Mouse (Mus musculus): ENCODE results near the gene Lancl2. TPM values are rescaled to one million over a fixed set of nuclear protein-coding genes. Genes with fewer than 3 reads are reported as not detected.

Gene Lancl2
- total RNA-seq, 2 experiments from 2014 or later, result 22.8 to 31.0 TPM

DNA sequence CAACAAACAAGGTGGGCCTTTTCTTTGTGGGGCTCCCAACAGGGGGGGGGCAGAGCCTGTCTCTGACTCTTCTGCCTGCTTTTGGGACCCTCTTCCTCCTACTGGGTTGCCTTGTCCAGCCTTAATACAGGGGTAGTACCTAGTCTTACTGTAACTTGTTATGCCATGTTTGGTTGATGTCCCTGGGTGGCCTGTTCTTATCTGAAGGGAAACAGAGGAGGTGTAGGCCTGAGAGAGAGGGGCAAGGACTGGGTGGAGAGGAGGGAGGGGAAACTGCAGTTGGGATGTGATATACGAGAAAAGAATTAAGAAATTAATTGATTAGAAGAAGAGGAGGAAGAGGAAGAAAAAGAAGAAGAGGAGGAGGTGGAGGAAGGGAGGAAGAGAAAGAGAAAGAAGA, 63.9 kb downstream of the Lancl2 start:
- ATAC-seq (replicated peaks; ENCODE audit: poor library complexity, severe bottlenecking), result no peak

DNA sequence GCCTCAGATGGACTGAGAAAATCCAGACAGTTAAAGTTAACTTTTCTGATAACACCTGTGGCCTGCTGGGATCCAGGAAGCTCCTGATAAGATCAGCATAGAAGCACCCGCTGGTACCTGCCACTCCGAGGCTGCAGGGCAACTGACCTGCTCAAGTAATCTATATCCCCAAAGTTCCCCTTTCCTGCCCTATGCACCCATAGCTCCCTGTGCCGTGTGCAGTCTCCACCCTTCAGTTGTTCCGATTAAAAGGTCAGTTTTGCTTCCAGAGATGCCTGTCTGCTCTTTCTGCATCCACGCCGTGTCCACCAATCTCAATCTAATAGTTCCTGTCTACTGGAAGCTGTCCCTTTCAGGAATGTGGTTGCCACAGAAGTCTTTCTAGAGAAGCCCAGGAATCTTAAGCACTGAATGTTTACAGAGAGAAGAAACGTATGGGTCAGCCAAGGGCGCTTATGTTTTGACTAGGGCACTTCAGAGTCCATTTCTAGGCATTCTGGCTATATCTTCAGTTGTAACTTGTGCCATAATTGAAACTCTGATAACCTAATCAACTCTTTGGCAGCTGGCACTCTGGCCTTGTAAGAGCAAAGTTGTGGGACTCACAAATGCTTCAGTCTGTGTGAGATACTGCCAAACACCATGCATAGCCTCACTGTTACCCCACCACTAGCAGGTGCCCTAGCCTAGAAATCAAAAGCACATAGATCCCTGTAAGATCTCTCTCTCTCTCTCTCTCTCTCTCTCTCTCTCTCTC, 65.0 kb downstream of the Lancl2 start:
- no peak for ATAC-seq (replicated peaks; ENCODE audit: poor library complexity, severe bottlenecking)

DNA sequence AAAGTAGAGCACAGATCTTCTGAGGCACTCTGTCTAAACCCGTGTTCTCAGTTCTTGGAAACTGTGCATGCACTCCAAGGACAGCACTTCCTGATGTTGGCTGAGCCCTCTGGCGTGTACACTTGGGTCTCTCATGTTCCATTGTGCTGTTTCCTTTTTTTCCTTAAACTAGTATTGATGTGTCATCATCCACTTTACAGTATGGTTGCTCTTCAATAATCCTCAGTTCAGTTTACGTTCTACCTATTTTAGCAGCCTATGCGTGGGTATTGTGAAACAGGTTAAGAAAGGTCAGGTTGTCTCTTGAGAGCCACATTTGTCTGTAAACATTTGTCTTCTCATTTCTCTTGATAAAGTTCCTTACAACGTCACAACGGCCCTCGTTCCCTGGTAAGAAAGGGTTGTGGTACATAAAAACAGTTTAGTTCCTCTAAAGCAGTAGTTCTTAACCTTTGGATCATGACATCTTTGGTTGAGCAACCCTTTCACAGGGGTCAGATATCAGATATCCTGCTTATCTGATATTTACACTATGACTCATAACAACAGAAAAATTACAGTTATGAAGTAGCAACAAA, 66.7 kb downstream of the Lancl2 start:
- ATAC-seq (replicated peaks; ENCODE audit: poor library complexity, severe bottlenecking), result peak; percentile 55

DNA sequence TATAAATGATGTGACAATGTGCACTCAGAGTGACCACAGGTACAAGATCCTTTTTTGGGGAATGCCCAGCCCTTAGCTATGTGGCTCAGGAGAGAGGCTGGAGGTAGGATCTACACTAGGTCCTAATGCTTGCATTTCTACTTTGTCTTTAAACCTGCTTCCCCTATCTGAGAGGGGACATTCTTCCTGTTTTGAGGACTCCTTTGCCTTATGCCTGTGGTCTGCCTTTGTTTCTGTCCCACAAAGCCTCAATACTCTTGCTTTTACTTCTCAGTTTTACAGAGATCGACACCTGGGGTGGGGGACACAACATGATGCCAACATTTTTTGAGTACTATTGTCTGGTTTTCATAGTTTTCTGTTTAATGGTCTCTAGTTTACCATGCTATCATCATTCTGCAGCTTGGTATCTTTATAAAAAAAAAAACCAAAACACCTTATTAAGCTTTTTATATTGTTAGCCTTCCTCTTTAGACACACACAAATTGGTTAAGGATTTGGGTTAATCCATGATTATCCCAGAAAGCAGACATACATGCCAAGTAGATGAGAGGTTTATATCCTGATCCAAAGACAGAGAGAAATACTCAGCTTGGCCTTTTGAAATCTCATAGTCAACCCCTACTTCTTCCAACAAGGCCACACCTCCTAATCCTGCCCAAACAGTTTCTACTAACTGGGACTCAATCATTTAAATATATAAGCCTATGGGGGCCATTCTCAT, 68.3 kb downstream of the Lancl2 start:
- ATAC-seq (replicated peaks; ENCODE audit: poor library complexity, severe bottlenecking), result peak; percentile 50

DNA sequence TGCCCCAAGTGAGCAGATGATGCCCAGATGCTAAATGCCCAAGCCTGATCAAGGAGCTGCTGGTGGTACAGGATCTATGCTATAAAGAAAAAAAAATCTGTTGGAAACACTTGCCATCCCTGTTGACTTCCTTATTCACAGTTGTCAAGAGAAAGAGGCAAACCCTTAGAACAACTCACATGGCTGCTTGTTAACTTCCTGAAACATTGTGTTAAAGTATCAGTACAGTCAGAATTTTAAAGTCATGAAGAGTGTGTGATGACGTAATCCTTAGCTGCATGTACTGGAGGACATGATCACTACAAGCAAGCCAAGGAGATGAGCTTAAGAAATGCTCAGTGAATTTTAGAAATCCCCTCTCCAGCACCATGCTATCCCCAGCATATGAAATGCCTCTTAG, 71.5 kb downstream of the Lancl2 start:
- ATAC-seq (replicated peaks; ENCODE audit: poor library complexity, severe bottlenecking), result peak; percentile 20

DNA sequence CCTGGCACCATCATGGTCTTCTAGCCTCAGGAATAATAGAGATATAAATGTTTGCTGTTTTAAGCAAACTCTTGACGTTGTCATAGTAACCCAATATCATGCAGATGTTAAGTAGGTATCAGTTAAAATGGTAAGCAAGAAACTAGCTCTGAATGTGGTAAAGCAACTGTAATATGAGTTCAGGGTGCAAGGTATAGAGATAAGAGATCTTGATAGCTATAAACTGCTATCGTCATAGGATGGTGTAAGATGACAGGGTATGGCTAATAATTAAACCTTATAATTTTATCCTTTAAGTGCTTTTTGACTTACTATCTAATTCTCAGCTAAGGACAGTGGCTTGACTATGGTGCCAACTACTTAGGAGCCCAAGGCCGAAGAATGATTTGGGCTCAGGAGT, 78.0 kb downstream of the Lancl2 start:
- ATAC-seq (replicated peaks; ENCODE audit: poor library complexity, severe bottlenecking), result no peak

DNA sequence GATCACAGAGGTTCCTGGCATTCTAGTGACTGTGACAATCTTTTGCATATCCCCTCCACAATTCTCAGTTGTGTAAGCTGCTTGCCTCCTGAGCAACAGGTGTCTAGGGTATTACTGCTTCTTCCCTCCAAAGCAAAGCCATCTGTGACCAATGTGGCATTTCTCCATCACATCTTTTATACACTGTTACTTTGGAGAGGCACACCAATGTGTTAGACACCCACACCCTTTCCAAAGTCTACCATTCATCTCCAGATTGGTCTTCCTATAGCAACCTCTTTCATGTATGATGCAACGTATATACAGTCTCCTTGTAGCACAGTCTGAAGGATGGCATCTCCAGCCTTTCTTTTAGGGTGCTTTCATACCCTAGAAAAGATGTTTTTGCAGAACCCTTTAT, 80.3 kb downstream of the Lancl2 start:
- ATAC-seq (replicated peaks; ENCODE audit: poor library complexity, severe bottlenecking), result no peak

DNA sequence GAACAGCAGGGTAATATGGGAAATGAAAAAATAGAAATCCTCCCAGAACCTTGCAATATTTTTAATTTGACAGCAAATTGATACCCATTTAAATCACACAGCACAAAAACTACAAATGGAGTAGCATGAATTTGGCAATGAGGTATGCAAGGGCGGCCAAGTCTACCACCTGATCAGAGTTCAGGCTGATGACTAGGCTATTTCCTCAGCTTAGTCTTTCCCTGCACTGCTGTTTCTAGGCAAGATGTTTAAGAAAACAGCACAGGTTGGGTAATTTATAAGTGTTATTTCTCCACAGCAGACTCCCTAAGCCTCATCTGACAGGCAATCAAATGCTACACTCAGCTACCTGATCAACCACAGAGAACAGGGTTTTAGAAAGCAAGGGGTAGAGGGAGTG, 81.9 kb downstream of the Lancl2 start:
- ATAC-seq (replicated peaks; ENCODE audit: poor library complexity, severe bottlenecking), result peak; percentile 30

DNA sequence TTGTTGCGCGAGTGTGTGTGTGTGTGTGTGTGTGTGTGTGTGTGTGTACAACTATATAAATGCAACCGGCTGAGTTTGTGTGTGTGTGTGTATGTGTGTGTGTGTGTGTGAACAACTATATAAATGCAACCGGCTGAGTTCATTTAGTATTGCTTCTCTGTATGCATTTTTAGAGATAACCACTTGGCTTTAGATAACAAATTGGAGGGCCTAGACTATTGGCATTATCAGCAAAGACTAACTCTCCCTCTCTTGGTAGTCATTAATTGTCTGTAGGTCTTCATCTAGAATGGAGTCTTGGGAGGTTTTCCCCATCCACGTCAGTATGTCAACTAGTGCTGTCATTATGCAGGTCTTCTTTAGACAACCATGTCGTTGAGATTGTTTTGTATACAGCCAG, 85.0 kb downstream of the Lancl2 start:
- no peak for ATAC-seq (replicated peaks; ENCODE audit: poor library complexity, severe bottlenecking)

Other genes starting within 250 kb of the Lancl2 start
- 3.8 and 4.1 TPM in 2 replicates for gene Ppm1k, start 167.1 kb upstream of the Lancl2 start, total RNA-seq (2014; fragmentation: Nextera tagmentation)
- 21.3 and 30.2 TPM in 2 replicates for gene Ppm1k, start 167.1 kb upstream of the Lancl2 start, total RNA-seq (2017)
- gene Herc6, start 121.5 kb upstream of the Lancl2 start, total RNA-seq (2014; fragmentation: Nextera tagmentation), result 16.1 and 22.0 TPM in 2 replicates
- 5.1 and 8.2 TPM in 2 replicates for gene Herc6, start 121.5 kb upstream of the Lancl2 start, total RNA-seq (2017)
- 7.5 and 7.7 TPM in 2 replicates for gene Pyurf, start 10.5 kb upstream of the Lancl2 start, total RNA-seq (2014; fragmentation: Nextera tagmentation)
- 16.3 and 17.7 TPM in 2 replicates for gene Pyurf, start 10.5 kb upstream of the Lancl2 start, total RNA-seq (2017)
- 10.1 and 14.9 TPM in 2 replicates for gene Vopp1, start 122.6 kb downstream of the Lancl2 start, total RNA-seq (2014; fragmentation: Nextera tagmentation)
- 12.0 TPM in 2 replicates for gene Vopp1, start 122.6 kb downstream of the Lancl2 start, total RNA-seq (2017)
- not detected in 2 replicates for gene Vmn1r21, start 147.8 kb downstream of the Lancl2 start, total RNA-seq (2014; fragmentation: Nextera tagmentation)
- not detected in 2 replicates for gene Vmn1r21, start 147.8 kb downstream of the Lancl2 start, total RNA-seq (2017)
- not detected in 2 replicates for gene Vmn1r22, start 205.5 kb downstream of the Lancl2 start, total RNA-seq (2014; fragmentation: Nextera tagmentation)
- not detected in 2 replicates for gene Vmn1r22, start 205.5 kb downstream of the Lancl2 start, total RNA-seq (2017)
- not detected in 2 replicates for gene Vmn1r23, start 224.3 kb downstream of the Lancl2 start, total RNA-seq (2014; fragmentation: Nextera tagmentation)
- not detected in 2 replicates for gene Vmn1r23, start 224.3 kb downstream of the Lancl2 start, total RNA-seq (2017)